Mouse (Mus musculus) G1E-ER4 (cell line): Measurements from ENCODE around the gene Sh3bp4. TPM values are rescaled to one million over a fixed set of nuclear protein-coding genes. Genes with fewer than 3 reads are reported as not detected.

ENCODE experiments used
- GATA1 ChIP-seq: IDR thresholded peaks from one replicate; pipeline ENCODE4 v1.8.0; 2012; ENCODE audit warnings: low read length, inconsistent platforms
- polyA plus RNA-seq: library from polyadenylated mRNA; stranded (reverse); fragments of >175 nt; gene quantifications from 2 replicates; pipeline ENCODE4 v1.2.3, GENCODE M21; 2012

The Sh3bp4 gene
- polyA plus RNA-seq, 1 experiment = not detected

GRCm38 (mm10) chr1:89104066-89104765, 34.0 kb downstream of the Sh3bp4 start:
- TF ChIP-seq GATA1 = no peak

- TF ChIP-seq GATA1 = no peak
Measured at GRCm38 (mm10) chr1:89105891-89106830, 35.9 kb downstream of the Sh3bp4 start.

GRCm38 (mm10) chr1:89107466-89107865, 37.3 kb downstream of the Sh3bp4 start:
- TF ChIP-seq GATA1 = no peak

GRCm38 (mm10) chr1:89108340-89108896, 38.2 kb downstream of the Sh3bp4 start:
- no peak for TF ChIP-seq GATA1

GRCm38 (mm10) chr1:89109767-89110166, 39.6 kb downstream of the Sh3bp4 start:
- no peak for TF ChIP-seq GATA1

DNA sequence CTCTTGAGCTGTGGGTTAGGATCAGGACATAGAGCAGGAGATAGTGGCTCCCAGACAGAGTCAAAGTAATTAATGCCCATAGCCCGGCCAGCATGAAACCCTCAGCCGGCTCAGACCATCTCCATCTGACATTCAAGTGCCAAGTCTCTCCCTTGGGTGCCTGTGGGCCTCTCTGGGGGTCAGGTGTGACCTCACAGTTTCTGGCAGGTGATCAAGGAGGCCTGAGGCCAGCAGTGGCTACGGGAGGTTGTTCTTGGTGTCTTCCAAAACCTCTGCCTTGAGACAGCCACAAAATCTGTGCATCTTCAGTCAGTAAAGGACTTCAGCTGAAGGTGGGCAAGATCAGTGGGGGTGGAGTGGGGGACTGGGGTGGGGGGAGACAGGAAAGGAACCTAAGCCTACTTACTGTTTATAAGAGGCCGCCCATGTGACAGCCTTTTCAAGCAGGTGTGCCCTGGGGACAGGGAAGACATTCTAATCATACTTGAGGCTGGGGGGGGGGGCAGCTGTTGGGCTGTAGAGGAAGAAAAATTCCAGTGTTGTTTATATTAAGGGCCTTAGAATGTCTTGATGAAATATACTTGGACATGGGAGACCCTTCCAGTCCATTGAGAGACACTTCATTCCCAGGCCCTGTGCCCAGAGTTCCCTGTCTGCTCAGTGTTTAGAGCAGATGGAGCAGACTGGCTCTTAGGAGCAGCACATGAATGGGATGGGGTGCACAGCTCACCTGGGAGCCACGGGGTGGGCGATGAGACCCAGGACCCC, 40.7 kb downstream of the Sh3bp4 start:
- no peak for TF ChIP-seq GATA1

DNA sequence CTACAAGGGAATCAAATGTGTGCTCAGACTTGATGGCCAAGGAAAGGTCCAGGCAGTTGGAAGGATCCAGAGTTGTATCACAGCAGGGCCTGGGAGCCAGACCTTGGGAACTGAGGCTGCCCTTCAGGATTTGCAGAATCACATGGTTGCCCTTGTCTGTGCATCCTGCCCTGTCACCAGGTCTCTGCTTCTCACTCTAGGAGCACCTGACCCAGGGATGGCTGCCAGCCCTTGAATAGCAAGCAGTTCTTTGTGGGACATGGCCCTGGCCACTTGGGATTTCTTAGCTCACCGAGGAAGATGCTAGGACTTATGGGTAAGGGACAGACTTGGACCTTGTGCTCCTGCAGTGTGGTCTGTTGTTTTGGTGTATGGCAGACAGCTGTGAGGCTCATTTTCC, 42.3 kb downstream of the Sh3bp4 start:
- no peak for TF ChIP-seq GATA1

GRCm38 (mm10) chr1:89113731-89114130, 43.5 kb downstream of the Sh3bp4 start:
- no peak for TF ChIP-seq GATA1

DNA sequence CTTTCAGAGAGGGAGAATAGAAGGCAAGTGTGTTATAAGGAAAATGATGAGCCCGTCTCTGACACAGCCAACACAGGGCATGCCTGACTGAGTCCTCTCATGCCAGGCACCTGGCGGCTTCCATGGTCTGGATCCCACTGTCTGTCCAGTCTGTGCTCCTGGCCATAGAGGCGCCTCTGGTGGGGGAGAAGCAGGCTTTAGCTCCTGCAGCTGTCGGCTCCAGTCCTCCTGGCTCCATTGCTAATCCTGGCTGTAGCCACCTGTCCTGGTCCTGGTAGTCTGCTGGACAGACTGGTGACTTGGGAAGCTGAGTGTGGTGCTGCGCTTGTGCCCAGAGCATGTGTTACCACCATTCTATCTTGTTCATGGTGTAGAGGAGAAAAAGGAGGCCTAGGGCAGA, 46.8 kb downstream of the Sh3bp4 start:
- no peak for TF ChIP-seq GATA1

GRCm38 (mm10) chr1:89118076-89118475, 47.9 kb downstream of the Sh3bp4 start:
- no peak for TF ChIP-seq GATA1

DNA sequence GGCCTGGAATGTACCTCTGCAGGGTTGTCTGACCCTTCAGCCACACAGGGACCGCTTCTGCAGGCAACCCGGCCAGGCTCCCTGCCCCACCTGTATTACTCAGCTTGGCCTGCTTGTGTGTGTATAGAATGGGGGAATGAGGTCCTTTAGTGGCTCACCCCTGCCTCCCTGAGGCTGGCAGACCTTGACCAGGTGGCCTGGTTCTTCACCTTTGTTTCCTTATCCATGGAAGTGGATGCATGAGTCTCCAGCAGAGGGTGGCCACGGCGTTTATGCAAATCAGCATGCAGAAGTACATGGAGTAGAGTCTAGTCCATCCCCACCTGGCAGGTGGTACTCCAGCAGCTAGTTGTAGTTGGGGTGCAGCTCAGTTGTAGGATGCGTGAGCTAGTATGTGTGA, 48.6 kb downstream of the Sh3bp4 start:
- TF ChIP-seq GATA1 = no peak

GRCm38 (mm10) chr1:89120290-89120689, 50.1 kb downstream of the Sh3bp4 start:
- no peak for TF ChIP-seq GATA1

- no peak for TF ChIP-seq GATA1
Measured at GRCm38 (mm10) chr1:89121466-89121865, 51.3 kb downstream of the Sh3bp4 start.

GRCm38 (mm10) chr1:89122376-89122775, 52.2 kb downstream of the Sh3bp4 start:
- no peak for TF ChIP-seq GATA1

GRCm38 (mm10) chr1:89124076-89124475, 53.9 kb downstream of the Sh3bp4 start:
- TF ChIP-seq GATA1 = no peak
